In genomic region chr4:134314081-134314655, GRCm38 (mm10) we compare ENCODE assay signal across 20 mouse cellular contexts. TPM values are rescaled to one million over a fixed set of nuclear protein-coding genes. Genes with fewer than 3 reads are reported as not detected.
A peak's percentile ranks its signal among the peaks of the same experiment; 100 is the strongest.
DNase-seq lines count a peak whose midpoint lies in the region; ATAC-seq lines count a peak whose summit lies in the region.
"Had no signal": no experiment of that assay in that cellular context is flagged by ENCODE, and none has a peak within 500 bp of the region (broad histone marks: within the 10 kb centered on the region; RNA-seq: fewer than 3 reads in every experiment).

No protein-coding gene starts in this region.

- DNase-seq in heart, adult 11 months: peak; percentile 91
- no peak for DNase-seq in heart, postnatal 4 days
- DNase-seq in kidney, postnatal 4 days: no peak
- peak; percentile 42 for DNase-seq in ZHBTc4 (ENCODE audit: low read depth, low spot score)
- DNase-seq in ovary, postnatal 36 days (ENCODE audit: low spot score): no peak
- DNase-seq in forebrain, embryonic 11.5 days (ENCODE audit: low spot score): no peak
- DNase-seq: adrenal gland, postnatal 10 days; cerebellum, adult 2 months; kidney, adult 8-10 months; kidney, postnatal 36 days; lung, postnatal 14 days; spleen, adult 18-20 months; thymus, adult 18-20 months had no signal

- H3K4me1 ChIP-seq in kidney, embryonic 14.5 days (ENCODE audit: control insufficient read depth, insufficient read depth, low read length): peaks cover 4% of the 10 kb centered on the region; the same call in 1 of the 2 replicates
- H3K4me1 ChIP-seq in forebrain, embryonic 11.5 days (replicated peaks; ENCODE audit: control insufficient read depth, insufficient read depth, low read length): no peaks in the 10 kb centered on the region

- H3K9me3 ChIP-seq in kidney, embryonic 14.5 days (ENCODE audit: control insufficient read depth, low read length): no peaks in the 10 kb centered on the region; the same call in 1 of the 2 replicates
- H3K9me3 ChIP-seq in forebrain, embryonic 11.5 days (ENCODE audit: control insufficient read depth, low read length): peaks cover 4% of the 10 kb centered on the region; the same call in 1 of the 2 replicates
- H3K9me3 ChIP-seq: limb, embryonic 15.5 days had no signal

- no peaks in the 10 kb centered on the region for H3K36me3 ChIP-seq in kidney, embryonic 14.5 days (ENCODE audit: control insufficient read depth, insufficient read depth, low read length)
- no peaks in the 10 kb centered on the region for H3K36me3 ChIP-seq in forebrain, embryonic 11.5 days (ENCODE audit: control insufficient read depth, insufficient read depth, low read length)
- H3K36me3 ChIP-seq: limb, embryonic 15.5 days; neural tube, embryonic 12.5 days had no signal

- no peak overlapping the region for H3K9ac ChIP-seq in kidney, embryonic 14.5 days (ENCODE audit: low read depth, low read length)
- H3K9ac ChIP-seq in forebrain, embryonic 11.5 days (ENCODE audit: low read length): no peak overlapping the region
- H3K9ac ChIP-seq: limb, embryonic 15.5 days; neural tube, embryonic 12.5 days had no signal

- 77% methylated on average over 4 of the region's 4 CpGs for WGBS in kidney, embryonic 14.5 days
- WGBS in forebrain, embryonic 11.5 days: 78% methylated on average over 4 of the region's 4 CpGs

- H3K4me3 ChIP-seq in kidney, embryonic 14.5 days (ENCODE audit: low read length): no peak overlapping the region
- no peak overlapping the region for H3K4me3 ChIP-seq in forebrain, embryonic 11.5 days (ENCODE audit: low read depth, low read length)
- H3K4me3 ChIP-seq: limb, embryonic 15.5 days; neural tube, embryonic 12.5 days had no signal

- H3K4me2 ChIP-seq in kidney, embryonic 14.5 days (replicated peaks; ENCODE audit: low read depth, low read length): no peak overlapping the region
- H3K4me2 ChIP-seq in forebrain, embryonic 11.5 days (ENCODE audit: low read depth, low read length, severe bottlenecking): no peak overlapping the region
- H3K4me2 ChIP-seq: limb, embryonic 15.5 days had no signal

- 0 out of 2 replicates have a peak, but pooled peaks have one; percentile 23 for ATAC-seq in kidney, embryonic 14.5 days (ENCODE audit: low FRiP score, low TSS enrichment)
- no peak for ATAC-seq in forebrain, embryonic 11.5 days (replicated peaks; ENCODE audit: low FRiP score)

- no peak overlapping the region for H3K27ac ChIP-seq in kidney, embryonic 14.5 days (ENCODE audit: low read depth, low read length)
- no peak overlapping the region for H3K27ac ChIP-seq in forebrain, embryonic 11.5 days (ENCODE audit: low read depth, low read length)
- H3K27ac ChIP-seq: limb, embryonic 15.5 days; neural tube, embryonic 12.5 days had no signal

- no peaks in the 10 kb centered on the region for H3K27me3 ChIP-seq in kidney, embryonic 14.5 days (ENCODE audit: control insufficient read depth, insufficient read depth, low read length)
- H3K27me3 ChIP-seq in forebrain, embryonic 11.5 days (ENCODE audit: control insufficient read depth, insufficient read depth, low read length): no peaks in the 10 kb centered on the region
- H3K27me3 ChIP-seq: limb, embryonic 15.5 days; neural tube, embryonic 12.5 days had no signal

RNA-seq across cellular contexts. Expression of gene Trim63, which starts 0.8 kb away (rescaled TPM):
- total RNA-seq in heart, postnatal 4 days (2021): 100 to 1,000 TPM; 199 to 226 TPM
- polyA plus RNA-seq in kidney, embryonic 14.5 days (2014; fragmentation: Nextera tagmentation; extraction: Ambion mirVana): 0.88 and 1.4 TPM in 2 replicates
- 0.13 TPM in 1 of 2 replicates, not detected in the other for polyA plus RNA-seq in forebrain, embryonic 11.5 days (2014; fragmentation: Nextera tagmentation; extraction: Ambion mirVana)
- total RNA-seq: hematopoietic stem cell, adult 5-6 weeks; megakaryocyte-erythroid progenitor cell, adult 5-6 weeks had no signal
- polyA plus RNA-seq: stomach, embryonic 14.5 days had no signal

RNA-seq across cellular contexts. Expression of gene Pdik1l, which starts 26.5 kb away (rescaled TPM):
- 10 to 100 TPM; 11.8 to 12.2 TPM for total RNA-seq in heart, postnatal 4 days (2021)
- 14.9 and 18.8 TPM in 2 replicates for polyA plus RNA-seq in kidney, embryonic 14.5 days (2014; fragmentation: Nextera tagmentation; extraction: Ambion mirVana)
- polyA plus RNA-seq in forebrain, embryonic 11.5 days (2014; fragmentation: Nextera tagmentation; extraction: Ambion mirVana): 26.7 and 31.2 TPM in 2 replicates

RNA-seq across cellular contexts. Expression of gene Slc30a2, which starts 28.8 kb away (rescaled TPM):
- under 1 TPM; 0.29 to 0.61 TPM for total RNA-seq in heart, postnatal 4 days (2021)
- 0.09 and 0.11 TPM in 2 replicates for polyA plus RNA-seq in kidney, embryonic 14.5 days (2014; fragmentation: Nextera tagmentation; extraction: Ambion mirVana)
- polyA plus RNA-seq in forebrain, embryonic 11.5 days (2014; fragmentation: Nextera tagmentation; extraction: Ambion mirVana): not detected in 2 replicates
- total RNA-seq: hematopoietic stem cell, adult 5-6 weeks; layer of hippocampus, postnatal 10 days; megakaryocyte-erythroid progenitor cell, adult 5-6 weeks had no signal
- polyA plus RNA-seq: neural tube, embryonic 12.5 days; stomach, embryonic 14.5 days had no signal

Comparison
In these comparisons a context has a peak if more than half of its experiments do, and no peak if none do; other contexts are left out.
1. DNase-seq: peak in heart, adult 11 months (single experiment) and ZHBTc4 (single experiment); none in heart, postnatal 4 days (single experiment), kidney, postnatal 4 days (0 of 2), ovary, postnatal 36 days (single experiment) and forebrain, embryonic 11.5 days (single experiment).